Mouse (Mus musculus): Measurements from ENCODE around the gene Lrrfip2. TPM values are rescaled to one million over a fixed set of nuclear protein-coding genes. Genes with fewer than 3 reads are reported as not detected.

Lrrfip2 gene
- 17.7 and 17.9 TPM in 2 replicates for polyA plus RNA-seq (2015; fragmentation: Nextera tagmentation; extraction: Ambion mirVana)

- WGBS (ENCODE audit: insufficient replicate concordance) = 17% methylated on average over 14 of the region's 14 CpGs
- Histone ChIP-seq H3K4me3 (replicated peaks) (peak within 1 kb of the TSS; percentile 97), H3K27me3 (no peaks in the 10 kb centered on the region), H3K36me3 (replicated peaks) (0 out of 2 replicates have a peak, but pooled peaks cover 4% of the 10 kb centered on the region), H3K9me3 (replicated peaks) (no peaks in the 10 kb centered on the region), H3K4me1 (replicated peaks) (peaks cover 37% of the 10 kb centered on the region), H3K27ac (replicated peaks) (peak within 1 kb of the TSS; percentile 88), H3K4me2 (peak within 1 kb of the TSS; percentile 95), H3K9ac (peak within 1 kb of the TSS; percentile 89)
- ATAC-seq (ENCODE audit: insufficient read depth) = no peak
Observed at GRCm38 (mm10) chr9:111117126-111117642, at the start of gene Lrrfip2. TSS of gene Lrrfip2 (plus strand) at chr9:111117592.

- Histone ChIP-seq H3K4me3 (replicated peaks) (no peak overlapping the region), H3K36me3 (replicated peaks) (no peaks in the 10 kb centered on the region), H3K27ac (replicated peaks) (no peak overlapping the region), H3K9ac (no peak overlapping the region), H3K4me1 (replicated peaks) (no peaks in the 10 kb centered on the region; the same call in 1 of the 2 replicates), H3K27me3 (peaks cover 6% of the 10 kb centered on the region; the same call in 1 of the 2 replicates), H3K9me3 (replicated peaks) (no peaks in the 10 kb centered on the region), H3K4me2 (no peak overlapping the region)
- WGBS (ENCODE audit: insufficient replicate concordance) = 9% methylated on average over 4 of the region's 4 CpGs
- ATAC-seq (ENCODE audit: insufficient read depth) = peak; percentile 60
Observed at GRCm38 (mm10) chr9:111070546-111070961, 46.8 kb upstream of the Lrrfip2 start.

- WGBS (ENCODE audit: insufficient replicate concordance) = 34% methylated on average over 7 of the region's 7 CpGs
- Histone ChIP-seq H3K4me3 (replicated peaks) (no peak overlapping the region), H3K36me3 (replicated peaks) (no peaks in the 10 kb centered on the region), H3K4me1 (replicated peaks) (no peaks in the 10 kb centered on the region; the same call in 1 of the 2 replicates), H3K4me2 (no peak overlapping the region), H3K27me3 (peaks cover 6% of the 10 kb centered on the region; the same call in 1 of the 2 replicates), H3K27ac (replicated peaks) (no peak overlapping the region), H3K9ac (no peak overlapping the region), H3K9me3 (replicated peaks) (no peaks in the 10 kb centered on the region)
- no peak for ATAC-seq (ENCODE audit: insufficient read depth)
Observed at GRCm38 (mm10) chr9:111072175-111072574, 45.2 kb upstream of the Lrrfip2 start.

GRCm38 (mm10) chr9:111072971-111073370, 44.4 kb upstream of the Lrrfip2 start:
- H3K36me3 ChIP-seq (replicated peaks) = no peaks in the 10 kb centered on the region
- H3K4me3 ChIP-seq (replicated peaks) = no peak overlapping the region
- no peaks in the 10 kb centered on the region for H3K9me3 ChIP-seq (replicated peaks)
- H3K4me1 ChIP-seq (replicated peaks) = no peaks in the 10 kb centered on the region; the same call in 1 of the 2 replicates
- no peak for ATAC-seq (ENCODE audit: insufficient read depth)
- peaks cover 6% of the 10 kb centered on the region; the same call in 1 of the 2 replicates for H3K27me3 ChIP-seq
- H3K4me2 ChIP-seq = no peak overlapping the region
- no peak overlapping the region for H3K9ac ChIP-seq
- WGBS (ENCODE audit: insufficient replicate concordance) = 64% methylated on average over 4 of the region's 4 CpGs
- H3K27ac ChIP-seq (replicated peaks) = no peak overlapping the region

GRCm38 (mm10) chr9:111077745-111078144, 39.6 kb upstream of the Lrrfip2 start:
- H3K4me1 ChIP-seq (replicated peaks) = no peaks in the 10 kb centered on the region
- no peaks in the 10 kb centered on the region for H3K9me3 ChIP-seq (replicated peaks)
- H3K9ac ChIP-seq = no peak overlapping the region
- no peak overlapping the region for H3K4me3 ChIP-seq (replicated peaks)
- H3K27ac ChIP-seq (replicated peaks) = no peak overlapping the region
- no peaks in the 10 kb centered on the region for H3K36me3 ChIP-seq (replicated peaks)
- no peak for ATAC-seq (ENCODE audit: insufficient read depth)
- WGBS (ENCODE audit: insufficient replicate concordance) = 52% methylated on average over 5 of the region's 5 CpGs
- no peak overlapping the region for H3K4me2 ChIP-seq
- no peaks in the 10 kb centered on the region for H3K27me3 ChIP-seq

GRCm38 (mm10) chr9:111080801-111081200, 36.6 kb upstream of the Lrrfip2 start:
- Histone ChIP-seq H3K36me3 (replicated peaks) (no peaks in the 10 kb centered on the region), H3K9me3 (replicated peaks) (no peaks in the 10 kb centered on the region), H3K27ac (replicated peaks) (no peak overlapping the region), H3K4me1 (replicated peaks) (no peaks in the 10 kb centered on the region), H3K4me3 (replicated peaks) (no peak overlapping the region), H3K27me3 (no peaks in the 10 kb centered on the region), H3K4me2 (no peak overlapping the region), H3K9ac (no peak overlapping the region)
- ATAC-seq (ENCODE audit: insufficient read depth) = no peak
- WGBS (ENCODE audit: insufficient replicate concordance) = 66% methylated on average over 8 of the region's 8 CpGs

GRCm38 (mm10) chr9:111081765-111082164, 35.6 kb upstream of the Lrrfip2 start:
- WGBS (ENCODE audit: insufficient replicate concordance) = 64% methylated on average over 5 of the region's 5 CpGs
- no peaks in the 10 kb centered on the region for H3K36me3 ChIP-seq (replicated peaks)
- H3K9ac ChIP-seq = no peak overlapping the region
- H3K4me1 ChIP-seq (replicated peaks) = no peaks in the 10 kb centered on the region
- no peaks in the 10 kb centered on the region for H3K9me3 ChIP-seq (replicated peaks)
- H3K4me2 ChIP-seq = no peak overlapping the region
- no peak overlapping the region for H3K27ac ChIP-seq (replicated peaks)
- no peak for ATAC-seq (ENCODE audit: insufficient read depth)
- H3K27me3 ChIP-seq = no peaks in the 10 kb centered on the region
- no peak overlapping the region for H3K4me3 ChIP-seq (replicated peaks)

- WGBS (ENCODE audit: insufficient replicate concordance) = 38% methylated on average over 4 of the region's 4 CpGs
- H3K27ac ChIP-seq (replicated peaks) = no peak overlapping the region
- no peaks in the 10 kb centered on the region for H3K9me3 ChIP-seq (replicated peaks)
- 0 out of 2 replicates have a peak, but pooled peaks cover 8% of the 10 kb centered on the region for H3K27me3 ChIP-seq
- no peaks in the 10 kb centered on the region for H3K36me3 ChIP-seq (replicated peaks)
- peaks cover 2% of the 10 kb centered on the region; the same call in 1 of the 2 replicates for H3K4me1 ChIP-seq (replicated peaks)
- no peak overlapping the region for H3K4me2 ChIP-seq
- H3K9ac ChIP-seq = no peak overlapping the region
- no peak for ATAC-seq (ENCODE audit: insufficient read depth)
- H3K4me3 ChIP-seq (replicated peaks) = no peak overlapping the region
Observed at GRCm38 (mm10) chr9:111085329-111085728, 32.1 kb upstream of the Lrrfip2 start.

- no peak for ATAC-seq (ENCODE audit: insufficient read depth)
- Histone ChIP-seq H3K27me3 (0 out of 2 replicates have a peak, but pooled peaks cover 8% of the 10 kb centered on the region), H3K36me3 (replicated peaks) (no peaks in the 10 kb centered on the region), H3K4me3 (replicated peaks) (no peak overlapping the region), H3K4me1 (replicated peaks) (peaks cover 2% of the 10 kb centered on the region; the same call in 1 of the 2 replicates), H3K4me2 (no peak overlapping the region), H3K9ac (no peak overlapping the region), H3K9me3 (replicated peaks) (no peaks in the 10 kb centered on the region), H3K27ac (replicated peaks) (no peak overlapping the region)
- 57% methylated on average over 6 of the region's 6 CpGs for WGBS (ENCODE audit: insufficient replicate concordance)
Observed at GRCm38 (mm10) chr9:111086137-111086536, 31.3 kb upstream of the Lrrfip2 start.

- Histone ChIP-seq H3K27ac (replicated peaks) (no peak overlapping the region), H3K4me1 (replicated peaks) (peaks cover 2% of the 10 kb centered on the region; the same call in 1 of the 2 replicates), H3K9ac (no peak overlapping the region), H3K4me2 (no peak overlapping the region), H3K9me3 (replicated peaks) (no peaks in the 10 kb centered on the region), H3K27me3 (0 out of 2 replicates have a peak, but pooled peaks cover 8% of the 10 kb centered on the region), H3K4me3 (replicated peaks) (no peak overlapping the region), H3K36me3 (replicated peaks) (no peaks in the 10 kb centered on the region)
- ATAC-seq (ENCODE audit: insufficient read depth) = no peak
- 35% methylated on average over 3 of the region's 3 CpGs for WGBS (ENCODE audit: insufficient replicate concordance)
Observed at GRCm38 (mm10) chr9:111086995-111087606, 30.3 kb upstream of the Lrrfip2 start.

GRCm38 (mm10) chr9:111087960-111088359, 29.4 kb upstream of the Lrrfip2 start:
- Histone ChIP-seq H3K4me2 (no peak overlapping the region; the same call in 1 of the 2 replicates), H3K9me3 (replicated peaks) (no peaks in the 10 kb centered on the region), H3K9ac (no peak overlapping the region; the same call in 1 of the 2 replicates), H3K27ac (replicated peaks) (no peak overlapping the region), H3K27me3 (0 out of 2 replicates have a peak, but pooled peaks cover 8% of the 10 kb centered on the region), H3K36me3 (replicated peaks) (no peaks in the 10 kb centered on the region), H3K4me1 (replicated peaks) (peaks cover 2% of the 10 kb centered on the region; the same call in 1 of the 2 replicates), H3K4me3 (replicated peaks) (no peak overlapping the region)
- no peak for ATAC-seq (ENCODE audit: insufficient read depth)
- WGBS (ENCODE audit: insufficient replicate concordance) = 12% methylated on average over 5 of the region's 5 CpGs

All from liver, embryonic 15.5 days (tissue).